Mouse (Mus musculus): ENCODE results near the gene Col2a1.

DNA sequence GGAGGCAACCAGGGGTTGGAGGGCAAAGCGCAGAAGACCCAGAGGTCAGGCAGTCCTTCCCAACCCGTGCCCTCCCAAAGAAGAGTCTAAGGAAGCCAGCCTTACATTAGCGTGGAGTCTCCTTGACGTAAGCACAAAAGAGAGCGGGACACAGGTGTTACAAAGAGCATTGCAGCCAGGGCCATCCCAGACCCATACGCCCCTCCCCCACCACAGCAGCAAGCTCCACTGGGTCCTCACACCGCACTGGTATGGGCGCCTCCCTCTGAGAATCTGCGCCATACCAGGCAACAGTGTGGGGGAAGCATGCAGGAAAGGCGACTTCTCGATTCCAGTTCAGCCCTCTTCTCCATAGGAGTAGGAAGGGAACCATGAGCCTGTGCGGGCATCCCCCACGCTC, 4.9 kb downstream of the Col2a1 start:
- TF ChIP-seq CTCF (conservative IDR thresholded peaks at IDR 0.05; ENCODE audit: insufficient read depth, insufficient read length, low read depth, low read length), result no peak
- no peak for TF ChIP-seq POLR2A (IDR thresholded peaks at IDR 0.05; ENCODE audit: low read depth, low read length)

Data from kidney, adult 2 months (tissue).